Mouse (Mus musculus) megakaryocyte-erythroid progenitor cell, adult 5-6 weeks (primary cell): Measurements from ENCODE around the gene Dop1b. TPM values are rescaled to one million over a fixed set of nuclear protein-coding genes. Genes with fewer than 3 reads are reported as not detected.

Source experiments
- ATAC-seq: replicated peaks from 2 replicates; pipeline ENCODE4 v1.8.0; 2016; ENCODE audit warnings: mild to moderate bottlenecking, inconsistent platforms; ENCODE audit not compliant: severe bottlenecking, poor library complexity, low FRiP score, low TSS enrichment
- total RNA-seq, 2 experiments: library from RNA; stranded (forward) in 1 of 2; stranded (reverse) in 1 of 2; fragments of 200-1000, 215-1000 nt in 1 of 2; fragments of >200 nt in 1 of 2; fragmentation: Nextera tagmentation in 1 of 2; gene quantifications; 2 replicates each; pipeline ENCODE4 v1.2.3; 2014 to 2017

The Dop1b gene
- total RNA-seq, 2 experiments from 2014 or later = 17.6 to 38.8 TPM

DNA sequence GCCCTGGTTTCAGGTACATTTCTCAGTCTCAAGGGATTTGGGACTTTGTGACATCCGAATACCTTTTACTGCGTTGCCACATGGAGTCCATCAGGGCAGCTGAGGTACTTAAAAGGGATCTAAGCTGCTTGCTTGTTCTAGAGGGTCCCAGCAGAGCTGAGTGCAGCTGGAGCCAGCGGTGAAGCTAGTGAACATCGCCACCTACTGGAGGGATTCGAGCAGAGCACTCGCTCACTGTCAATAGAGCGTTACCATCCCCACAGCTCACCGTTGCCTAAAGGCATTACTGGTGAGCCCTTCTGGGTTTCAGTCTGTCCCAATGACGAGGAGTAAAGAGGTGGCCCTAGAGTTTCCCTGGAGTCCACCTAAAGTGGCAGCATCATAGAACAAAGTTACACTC is 74.1 kb downstream of the Dop1b start:
- peak; percentile 81 for ATAC-seq

GRCm38 (mm10) chr16:93788388-93788787 is 76.7 kb downstream of the Dop1b start:
- 0 out of 2 replicates have a peak, but pooled peaks have one; percentile 16 for ATAC-seq

- no peak for ATAC-seq
Measured at GRCm38 (mm10) chr16:93788881-93789280, 77.2 kb downstream of the Dop1b start.

- no peak for ATAC-seq
Measured at GRCm38 (mm10) chr16:93789971-93790755, 78.5 kb downstream of the Dop1b start.

DNA sequence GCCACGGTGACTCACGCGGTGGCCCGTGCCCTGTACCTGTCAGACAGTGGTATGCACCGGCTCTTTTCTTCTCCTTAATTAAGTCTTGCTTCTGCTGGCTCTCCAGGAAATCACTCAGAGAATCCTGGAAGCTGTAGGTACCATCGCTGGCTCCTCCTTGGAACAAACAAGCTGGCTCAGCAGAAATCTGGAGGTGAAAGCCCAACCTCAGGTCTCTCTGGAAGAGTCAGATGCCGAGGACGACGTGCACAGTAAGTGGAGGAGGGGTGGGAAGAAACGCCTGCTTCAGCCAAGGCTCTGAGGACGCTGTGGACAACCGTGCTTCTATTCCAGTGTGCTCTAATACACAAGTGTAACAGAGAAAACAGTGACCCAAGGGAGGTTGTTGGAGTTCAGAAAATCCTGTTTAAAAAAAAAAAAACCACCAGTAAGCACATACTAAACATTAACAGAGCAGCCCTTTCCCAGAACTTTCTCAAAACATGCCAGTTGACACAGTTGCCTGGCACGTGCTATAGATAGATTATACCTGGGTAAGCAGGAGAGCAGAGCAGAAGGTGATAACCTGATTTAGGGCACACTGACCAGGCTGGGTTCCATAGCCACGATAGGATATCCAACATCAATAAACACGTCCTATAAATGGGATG is 81.4 kb downstream of the Dop1b start:
- no peak for ATAC-seq

DNA sequence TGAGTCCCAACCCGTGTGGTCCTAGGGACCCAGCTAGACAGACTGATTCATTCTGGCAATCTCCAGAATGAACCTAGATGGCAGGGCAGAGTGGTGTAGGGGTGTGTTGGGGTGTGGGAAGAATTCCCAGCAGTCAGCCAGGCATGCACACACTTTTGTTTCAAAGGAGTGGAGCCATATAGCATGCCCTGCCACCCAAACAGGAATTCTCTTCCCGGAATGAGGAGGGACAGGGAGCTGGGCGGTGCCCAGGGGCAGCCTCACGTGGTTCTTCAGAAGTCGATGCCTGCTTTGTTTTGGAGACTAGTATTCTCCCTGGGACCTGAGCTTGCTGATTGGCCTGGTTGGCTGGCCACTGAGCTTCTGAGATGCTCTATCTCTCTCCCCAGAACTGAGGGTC is 83.1 kb downstream of the Dop1b start:
- ATAC-seq = no peak

GRCm38 (mm10) chr16:93795391-93795790 is 83.7 kb downstream of the Dop1b start:
- ATAC-seq = no peak

GRCm38 (mm10) chr16:93797021-93797840 is 85.5 kb downstream of the Dop1b start:
- no peak for ATAC-seq

GRCm38 (mm10) chr16:93797841-93798492 is 86.3 kb downstream of the Dop1b start:
- no peak for ATAC-seq

DNA sequence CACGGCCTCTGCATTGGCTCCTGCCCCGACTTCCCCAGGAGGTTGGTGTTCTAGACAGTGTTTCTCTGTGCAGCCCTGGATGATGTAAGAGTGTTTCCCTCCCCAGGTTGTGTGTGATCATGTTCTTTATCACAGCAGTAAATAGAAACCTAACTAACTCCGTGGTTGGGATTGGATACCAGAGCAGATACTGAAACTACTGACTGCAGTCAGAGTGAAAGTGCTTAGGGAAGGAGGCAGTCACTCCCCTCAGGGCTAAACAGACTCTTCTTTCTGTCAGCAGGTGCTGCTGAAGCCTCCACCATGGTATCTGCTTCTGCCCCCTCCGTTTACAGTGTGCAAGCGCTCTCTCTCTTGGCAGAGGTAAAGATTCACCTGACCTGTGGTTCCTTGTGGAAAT is 86.9 kb downstream of the Dop1b start:
- no peak for ATAC-seq

GRCm38 (mm10) chr16:93799071-93799470 is 87.4 kb downstream of the Dop1b start:
- no peak for ATAC-seq

- ATAC-seq = no peak
Measured at GRCm38 (mm10) chr16:93799936-93800335, 88.2 kb downstream of the Dop1b start.

DNA sequence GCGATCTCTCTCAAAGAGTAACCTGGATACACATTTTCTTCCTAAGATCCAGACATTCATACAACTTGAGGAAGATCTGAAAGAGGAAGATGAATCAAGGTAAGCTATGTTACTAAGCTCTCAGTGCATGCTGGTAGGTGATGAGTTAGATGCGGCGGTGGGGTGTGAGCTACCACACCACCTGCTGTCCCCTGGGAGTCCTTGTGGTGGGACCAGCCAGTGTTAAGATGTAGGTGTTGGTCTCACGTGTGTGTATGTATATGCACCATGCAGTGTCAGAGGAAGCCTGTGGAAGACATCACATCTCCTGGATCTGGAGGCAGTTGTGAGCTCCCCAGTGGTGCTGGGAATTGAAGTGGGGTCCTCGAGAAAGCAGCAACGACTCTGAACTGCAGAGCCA is 95.5 kb downstream of the Dop1b start:
- ATAC-seq = no peak

GRCm38 (mm10) chr16:93807961-93808554 is 96.4 kb downstream of the Dop1b start:
- no peak for ATAC-seq

GRCm38 (mm10) chr16:93815856-93816736 is 104.4 kb downstream of the Dop1b start:
- ATAC-seq = peak; percentile 60

GRCm38 (mm10) chr16:93816861-93817260 is 105.2 kb downstream of the Dop1b start:
- ATAC-seq = no peak

GRCm38 (mm10) chr16:93817371-93817770 is 105.7 kb downstream of the Dop1b start:
- no peak for ATAC-seq

DNA sequence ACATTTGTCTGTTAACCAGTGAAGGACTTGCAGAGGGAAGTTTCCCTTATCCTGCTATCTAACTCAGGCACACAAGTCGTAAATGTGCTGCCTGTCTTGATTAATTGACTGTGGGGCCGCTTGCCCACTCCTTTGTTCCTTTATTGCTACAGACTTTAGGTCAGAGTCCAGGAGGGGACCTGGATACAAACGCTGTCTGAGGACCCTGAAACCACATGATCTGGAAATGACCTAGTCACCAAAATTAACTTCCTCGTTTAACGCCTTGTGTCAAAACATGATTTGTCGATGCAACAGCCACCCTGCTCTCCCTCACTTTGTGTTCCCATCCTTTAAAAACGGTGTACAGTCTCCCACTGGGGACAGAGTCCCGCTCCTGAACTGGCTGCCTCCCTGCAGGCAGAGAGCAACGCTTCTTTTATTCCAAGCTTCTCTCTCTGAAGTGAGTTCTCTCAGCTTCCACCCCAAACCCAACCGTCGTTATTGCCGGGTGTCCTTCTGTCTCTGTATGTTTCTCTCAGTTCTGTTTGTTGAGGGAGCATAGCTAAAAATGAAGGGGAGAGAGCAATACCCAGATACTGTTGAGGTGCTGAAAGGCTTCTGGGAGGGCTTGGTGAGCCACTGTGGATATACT is 107.1 kb downstream of the Dop1b start:
- ATAC-seq = peak; percentile 70
